Mouse (Mus musculus): ENCODE data around the gene Fam13a. TPM values are rescaled to one million over a fixed set of nuclear protein-coding genes. Genes with fewer than 3 reads are reported as not detected.

The Fam13a gene
- total RNA-seq (2023): 0.09 TPM

GRCm38 (mm10) chr6:59024164-59024724 lies at the start of gene Fam13a:
Gene Fam13a, minus strand, starts transcription at chr6:59024549.

DNA sequence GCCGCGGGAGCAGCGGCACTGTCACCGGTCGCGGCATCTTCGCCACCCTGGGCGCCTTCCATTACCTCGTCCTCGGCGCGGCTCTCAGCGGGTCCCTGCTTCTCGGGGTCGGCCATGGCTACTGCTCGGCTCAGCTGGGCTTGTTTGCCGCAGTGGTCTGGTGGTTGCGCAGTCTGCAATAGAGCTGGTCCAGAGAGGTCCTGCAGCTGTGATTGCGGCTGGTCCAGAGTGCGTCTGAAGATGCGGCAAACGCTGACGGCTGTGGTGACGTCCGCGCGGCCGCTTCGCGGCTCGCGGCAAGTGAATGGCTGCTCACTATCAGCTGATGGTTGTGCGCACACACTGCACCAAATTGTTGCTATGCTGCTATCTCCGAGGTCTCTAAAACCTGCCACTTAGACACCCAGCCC lies 117.5 kb downstream of the Fam13a start, which contains the start of gene Nap1l5:
TSS of gene Nap1l5 (minus strand) at position 225 of the 410 bp plus-strand sequence.

Other genes with a start within 250 kb of the Fam13a start
- gene Herc3, start 193.1 kb downstream of the Fam13a start, total RNA-seq (2023): 230 TPM
- 0.65 TPM for gene Nap1l5, start 117.5 kb downstream of the Fam13a start, total RNA-seq (2023)
- 40.4 TPM for gene Tigd2, start 184.3 kb upstream of the Fam13a start, total RNA-seq (2023)

All from CD4-positive naive resting alpha-beta T cell, adult 57 days (primary cell).